Comparison of ENCODE assay signal across 19 mouse cellular contexts in the genomic region with DNA sequence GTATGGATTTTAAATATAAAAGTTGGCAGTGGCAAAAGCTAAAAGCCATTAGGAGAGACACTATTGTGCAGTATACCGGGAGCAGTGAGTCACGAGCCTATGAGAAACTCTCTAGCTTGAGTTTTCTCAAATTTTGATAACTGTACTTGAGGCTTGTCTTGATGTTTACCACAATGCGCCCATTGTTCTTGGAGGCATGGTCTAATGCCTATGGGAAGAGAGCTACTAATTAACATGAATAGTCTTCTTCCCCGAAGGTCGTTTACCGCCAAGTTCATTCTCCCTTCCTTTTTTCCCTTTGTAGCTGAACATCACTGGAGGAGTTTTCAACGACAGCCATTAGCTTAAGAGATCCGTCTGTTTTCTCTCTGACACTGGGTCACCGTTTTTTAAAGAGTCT.
A peak's percentile ranks its signal among the peaks of the same experiment; 100 is the strongest.
DNase-seq lines count a peak whose midpoint lies in the region; ATAC-seq and TF ChIP-seq lines count a peak whose summit lies in the region.
"Had no signal": no experiment of that assay in that cellular context is flagged by ENCODE, and none has a peak within 500 bp of the region (broad histone marks: within the 10 kb centered on the region; RNA-seq: fewer than 3 reads in every experiment).

No protein-coding gene starts in this region.

- no peak for ATAC-seq in granulocyte monocyte progenitor cell, adult 5-6 weeks (replicated peaks; ENCODE audit: poor library complexity, severe bottlenecking)
- ATAC-seq: activated CD4-positive, CD25-positive, alpha-beta regulatory T cell, adult 4 months; forebrain, embryonic 14.5 days; forebrain, postnatal 0 days; Patski had no signal

- peak; percentile 52 for DNase-seq in heart, adult 11 months
- DNase-seq in heart, adult 9 months (ENCODE audit: low spot score in 2 of 2), result no peak
- peak; percentile 24 for DNase-seq in Muller cell, postnatal 12 days (ENCODE audit: inconsistent ontology term)
- DNase-seq in brain, embryonic 14.5 days (ENCODE audit: low read depth), result peak; percentile 38
- DNase-seq in spleen, postnatal 4 days (ENCODE audit: low spot score in 2 of 2), result no peak
- DNase-seq in right cerebral cortex, postnatal 14 days, result no peak
- DNase-seq: adrenal gland, adult 8-10 months; adrenal gland, postnatal 25 days; cerebellum, adult 18-20 months; cerebellum, adult 9-11 months; cerebellum, postnatal 25 days; forebrain, postnatal 0 days; gastrocnemius, adult 2 months; gastrocnemius, postnatal 14 days; heart, adult 2 months had no signal

- no peak for TF ChIP-seq CTCF in brain, embryonic 14.5 days (IDR thresholded peaks at IDR 0.05; ENCODE audit: borderline replicate concordance, extremely low read depth, insufficient read depth, insufficient read length)

- TF ChIP-seq POLR2A in brain, embryonic 14.5 days (IDR thresholded peaks at IDR 0.05; ENCODE audit: borderline replicate concordance, extremely low read depth, insufficient read depth, insufficient read length, poor library complexity, severe bottlenecking), result no peak

Comparison
In these comparisons a context has a peak if more than half of its experiments do, and no peak if none do; other contexts are left out.
1. DNase-seq: peak in heart, adult 11 months (single experiment), Muller cell, postnatal 12 days (single experiment) and brain, embryonic 14.5 days (single experiment); none in heart, adult 9 months (0 of 2), spleen, postnatal 4 days (0 of 2) and right cerebral cortex, postnatal 14 days (single experiment).